Mouse (Mus musculus) intestine, postnatal 0 days (tissue): ENCODE measurements around the gene Frmd5. TPM values are rescaled to one million over a fixed set of nuclear protein-coding genes. Genes with fewer than 3 reads are reported as not detected.
A peak's percentile ranks its signal among the peaks of the same experiment; 100 is the strongest.

Source experiments
- ATAC-seq: fragments of 200-750 bp; cut with Nextera tagmentation; 2 replicates; pipeline ENCODE4 v1.8.0; 2017; ENCODE audit warnings: mild to moderate bottlenecking, moderate TSS enrichment, moderate library complexity
- H3K27ac ChIP-seq: fragments of 300-500 bp; sonication (generic); 2 replicates; pipeline ENCODE4 v1.5.1; 2014; ENCODE audit warnings: mild to moderate bottlenecking, low read depth, low read length, moderate library complexity
- H3K27me3 ChIP-seq: fragments of 300-500 bp; sonication (generic); replicated peaks from 2 replicates; pipeline ENCODE4 v1.6.1; 2014; ENCODE audit warnings: low read length, mixed read lengths; ENCODE audit not compliant: control insufficient read depth, insufficient read depth
- H3K36me3 ChIP-seq: fragments of 300-500 bp; sonication (generic); 2 replicates; pipeline ENCODE4 v1.6.1; 2014; ENCODE audit warnings: mild to moderate bottlenecking, moderate library complexity; ENCODE audit not compliant: control insufficient read depth, insufficient read depth
- H3K4me1 ChIP-seq: fragments of 300-500 bp; sonication (generic); replicated peaks from 2 replicates; pipeline ENCODE4 v1.6.1; 2014; ENCODE audit warnings: antibody characterized with exemption, low read length, mixed read lengths; ENCODE audit not compliant: control insufficient read depth, insufficient read depth
- H3K4me2 ChIP-seq: fragments of 300-500 bp; sonication (generic); replicated peaks from 2 replicates; pipeline ENCODE4 v1.6.1; 2014; ENCODE audit warnings: low read depth, mild to moderate bottlenecking, moderate library complexity
- H3K4me3 ChIP-seq: fragments of 300-500 bp; sonication (generic); 2 replicates; pipeline ENCODE4 v1.5.1; 2014; ENCODE audit warnings: low read depth, low read length
- H3K9ac ChIP-seq: fragments of 300-500 bp; sonication (generic); 2 replicates; pipeline ENCODE4 v1.6.1; 2014; ENCODE audit warnings: mild to moderate bottlenecking, low read depth, low read length
- H3K9me3 ChIP-seq: fragments of 300-500 bp; sonication (generic); 2 replicates; pipeline ENCODE4 v1.6.1; 2016; ENCODE audit warnings: mixed run types; ENCODE audit not compliant: control insufficient read depth
- CTCF ChIP-seq: sonication (generic); IDR thresholded peaks from 2 replicates; pipeline ENCODE4 v1.5.1; 2016; ENCODE audit warnings: low read depth, mild to moderate bottlenecking, control low read depth, antibody characterized with exemption, moderate library complexity
- WGBS: fragments of 180-500 bp; shearing (Covaris S2); extraction: QIAGEN DNeasy Blood & Tissue Kit; methylation state at CpG from one replicate; pipeline ENCODE4 v1.1.7; 2014; 5-methylcytosine and 5-hydroxymethylcytosine counted together
- polyA plus RNA-seq: library from polyadenylated mRNA; unstranded; fragments of >200 nt; fragmentation: Nextera tagmentation; extraction: Ambion mirVana; gene quantifications from 2 replicates; pipeline ENCODE4 v1.2.1, GENCODE M21; 2015

Frmd5 gene
- polyA plus RNA-seq, 1 experiment from 2014 or later = 0.50 TPM

GRCm38 (mm10) chr2:121809126-121809525 is 2.2 kb upstream of the Frmd5 start:
- ATAC-seq = no peak
- WGBS = 76% methylated on average over 3 of the region's 3 CpGs
- Histone ChIP-seq H3K27me3 (peaks cover 25% of the 10 kb centered on the region; the same call in 1 of the 2 replicates), H3K4me1 (0 out of 2 replicates have a peak, but pooled peaks cover 5% of the 10 kb centered on the region), H3K27ac (no peak overlapping the region), H3K9ac (no peak overlapping the region), H3K9me3 (no peaks in the 10 kb centered on the region), H3K4me2 (no peak overlapping the region), H3K36me3 (no peaks in the 10 kb centered on the region), H3K4me3 (no peak overlapping the region)
- no peak for TF ChIP-seq CTCF

GRCm38 (mm10) chr2:121806171-121806943 is 530 bp downstream of the Frmd5 start:
- 0 out of 2 replicates have a peak overlapping the region, but pooled peaks have one; percentile 26 for H3K9ac ChIP-seq
- under 1% methylated on average over 85 of the region's 90 CpGs for WGBS
- TF ChIP-seq CTCF = no peak

GRCm38 (mm10) chr2:121799051-121799450 is 7.8 kb downstream of the Frmd5 start:
- Histone ChIP-seq H3K4me1 (no peaks in the 10 kb centered on the region), H3K4me3 (no peak overlapping the region), H3K9me3 (no peaks in the 10 kb centered on the region), H3K27me3 (no peaks in the 10 kb centered on the region), H3K36me3 (no peaks in the 10 kb centered on the region), H3K27ac (no peak overlapping the region), H3K4me2 (no peak overlapping the region), H3K9ac (no peak overlapping the region)
- WGBS = 90% methylated on average over 7 of the region's 7 CpGs
- no peak for ATAC-seq
- TF ChIP-seq CTCF = no peak

More at GRCm38 (mm10) chr2:121806171-121806943, 530 bp downstream of the Frmd5 start:
- H3K36me3 ChIP-seq = no peaks in the 10 kb centered on the region
- H3K4me1 ChIP-seq = 0 out of 2 replicates have a peak, but pooled peaks cover 5% of the 10 kb centered on the region
- H3K4me3 ChIP-seq = peak overlapping the region; percentile 68
- peak overlapping the region; percentile 98 for H3K4me2 ChIP-seq
- H3K27ac ChIP-seq = no peak overlapping the region
- ATAC-seq = peak; percentile 82
- H3K9me3 ChIP-seq = no peaks in the 10 kb centered on the region
- H3K27me3 ChIP-seq = peaks cover 25% of the 10 kb centered on the region; the same call in 1 of the 2 replicates

- H3K27ac ChIP-seq = no peak overlapping the region
- H3K36me3 ChIP-seq = no peaks in the 10 kb centered on the region
- no peak overlapping the region for H3K9ac ChIP-seq
- H3K4me2 ChIP-seq = no peak overlapping the region
- no peaks in the 10 kb centered on the region for H3K9me3 ChIP-seq
- no peaks in the 10 kb centered on the region for H3K4me1 ChIP-seq
- no peak for ATAC-seq
- WGBS = 94% methylated on average over 6 of the region's 6 CpGs
- TF ChIP-seq CTCF = no peak
- no peaks in the 10 kb centered on the region for H3K27me3 ChIP-seq
- no peak overlapping the region for H3K4me3 ChIP-seq
Measured at GRCm38 (mm10) chr2:121795995-121796394, 10.9 kb downstream of the Frmd5 start.

- Histone ChIP-seq H3K9me3 (no peaks in the 10 kb centered on the region), H3K36me3 (no peaks in the 10 kb centered on the region), H3K4me2 (no peak overlapping the region), H3K4me3 (no peak overlapping the region), H3K4me1 (no peaks in the 10 kb centered on the region), H3K27ac (no peak overlapping the region), H3K9ac (no peak overlapping the region), H3K27me3 (no peaks in the 10 kb centered on the region)
- 0 out of 2 replicates have a peak, but pooled peaks have one; percentile 16 for TF ChIP-seq CTCF
- no peak for ATAC-seq
Measured at GRCm38 (mm10) chr2:121789777-121790176, 17.1 kb downstream of the Frmd5 start.

- Histone ChIP-seq H3K4me3 (no peak overlapping the region), H3K9me3 (no peaks in the 10 kb centered on the region), H3K9ac (no peak overlapping the region), H3K4me2 (peak overlapping the region; percentile 45; the same call in 1 of the 2 replicates), H3K4me1 (no peaks in the 10 kb centered on the region), H3K27me3 (no peaks in the 10 kb centered on the region), H3K27ac (no peak overlapping the region), H3K36me3 (no peaks in the 10 kb centered on the region)
- TF ChIP-seq CTCF = no peak
- ATAC-seq = no peak
- WGBS = 85% methylated on average over 2 of the region's 2 CpGs
Measured at GRCm38 (mm10) chr2:121788415-121788814, 18.5 kb downstream of the Frmd5 start.
